Mouse (Mus musculus) activated CD4-positive, CD25-positive, alpha-beta regulatory T cell, adult 4 months (primary cell): ENCODE results near the gene Pcnx. TPM values are rescaled to one million over a fixed set of nuclear protein-coding genes. Genes with fewer than 3 reads are reported as not detected.
A peak's percentile ranks its signal among the peaks of the same experiment; 100 is the strongest.

Experiments used
- ATAC-seq: one replicate; pipeline ENCODE4 v1.8.0; 2017
- polyA plus RNA-seq, 2 experiments: library from polyadenylated mRNA; unstranded; fragments of 100-300 nt; shearing (Covaris generic); gene quantifications; one replicate each; pipeline ENCODE4 v1.2.1; 2017

Pcnx gene
- polyA plus RNA-seq, 2 experiments from 2014 or later: 13.2 to 15.4 TPM

- ATAC-seq: no peak
These were observed 46.0 kb downstream of the Pcnx start for GRCm38 (mm10) chr12:81905865-81906264.

- no peak for ATAC-seq
These were observed 48.0 kb downstream of the Pcnx start for GRCm38 (mm10) chr12:81907741-81908357.

- no peak for ATAC-seq
These were observed 50.6 kb downstream of the Pcnx start for GRCm38 (mm10) chr12:81910439-81910838.

GRCm38 (mm10) chr12:81915176-81915950 lies 55.5 kb downstream of the Pcnx start:
- peak; percentile 89 for ATAC-seq

- no peak for ATAC-seq
These were observed 58.5 kb downstream of the Pcnx start for GRCm38 (mm10) chr12:81918346-81918745.

GRCm38 (mm10) chr12:81918886-81919285 lies 59.1 kb downstream of the Pcnx start:
- ATAC-seq: no peak

- ATAC-seq: no peak
These were observed 60.2 kb downstream of the Pcnx start for GRCm38 (mm10) chr12:81920027-81920426.

GRCm38 (mm10) chr12:81920614-81921013 lies 60.8 kb downstream of the Pcnx start:
- ATAC-seq: no peak

GRCm38 (mm10) chr12:81921785-81922184 lies 62.0 kb downstream of the Pcnx start:
- ATAC-seq: no peak

GRCm38 (mm10) chr12:81922838-81923237 lies 63.0 kb downstream of the Pcnx start:
- no peak for ATAC-seq

- ATAC-seq: no peak
These were observed 67.3 kb downstream of the Pcnx start for GRCm38 (mm10) chr12:81927163-81927562.

- no peak for ATAC-seq
These were observed 68.0 kb downstream of the Pcnx start for GRCm38 (mm10) chr12:81927643-81928381.

GRCm38 (mm10) chr12:81928382-81928770 lies 68.6 kb downstream of the Pcnx start:
- ATAC-seq: no peak

- no peak for ATAC-seq
These were observed 72.2 kb downstream of the Pcnx start for GRCm38 (mm10) chr12:81932015-81932414.

GRCm38 (mm10) chr12:81933430-81933829 lies 73.6 kb downstream of the Pcnx start:
- ATAC-seq: peak; percentile 40

GRCm38 (mm10) chr12:81934510-81934909 lies 74.7 kb downstream of the Pcnx start:
- ATAC-seq: no peak

GRCm38 (mm10) chr12:81936066-81936465 lies 76.2 kb downstream of the Pcnx start:
- no peak for ATAC-seq

GRCm38 (mm10) chr12:81941191-81941590 lies 81.4 kb downstream of the Pcnx start:
- ATAC-seq: no peak

- ATAC-seq: no peak
These were observed 83.7 kb downstream of the Pcnx start for GRCm38 (mm10) chr12:81943331-81944062.

- ATAC-seq: no peak
These were observed 89.2 kb downstream of the Pcnx start for GRCm38 (mm10) chr12:81949026-81949425.

- ATAC-seq: no peak
These were observed 90.2 kb downstream of the Pcnx start for GRCm38 (mm10) chr12:81950016-81950415.

GRCm38 (mm10) chr12:81958351-81958750 lies 98.5 kb downstream of the Pcnx start:
- no peak for ATAC-seq

- ATAC-seq: no peak
These were observed 105.6 kb downstream of the Pcnx start for GRCm38 (mm10) chr12:81965416-81965815.
